Mouse (Mus musculus): ENCODE measurements around the gene Flna.
A peak's percentile ranks its signal among the peaks of the same experiment; 100 is the strongest.
"Not testable (repeated sequence)": the region's sequence is repeated elsewhere in the genome, so short reads cannot be mapped to it uniquely, and the experiment has no call there.

The Flna gene

DNA sequence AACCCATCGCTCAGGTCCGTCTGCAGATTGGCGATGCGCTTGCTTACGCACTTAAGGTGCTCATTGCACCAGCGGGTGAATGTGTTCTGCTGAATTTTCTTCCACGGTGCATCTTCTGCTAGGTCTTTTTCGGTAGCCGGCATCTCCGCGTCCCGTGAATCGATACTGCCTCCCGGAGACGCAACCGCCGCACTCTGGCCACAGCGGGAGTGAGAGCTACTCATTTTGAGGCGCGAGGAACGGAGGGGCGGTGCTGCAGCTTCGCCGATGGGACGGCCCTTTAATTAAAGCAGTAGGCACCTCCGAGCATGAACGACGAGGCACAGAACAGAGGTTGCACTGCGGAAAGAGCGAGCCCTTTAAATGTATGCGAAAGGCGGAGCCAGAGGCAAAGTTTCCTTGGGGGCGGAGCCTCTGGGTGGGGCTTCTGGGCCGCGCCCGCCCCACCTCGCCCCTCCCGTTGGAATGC, 3.4 kb downstream of the Flna start:
- peak; percentile 93 for DNase-seq (ENCODE audit: low spot score)

DNA sequence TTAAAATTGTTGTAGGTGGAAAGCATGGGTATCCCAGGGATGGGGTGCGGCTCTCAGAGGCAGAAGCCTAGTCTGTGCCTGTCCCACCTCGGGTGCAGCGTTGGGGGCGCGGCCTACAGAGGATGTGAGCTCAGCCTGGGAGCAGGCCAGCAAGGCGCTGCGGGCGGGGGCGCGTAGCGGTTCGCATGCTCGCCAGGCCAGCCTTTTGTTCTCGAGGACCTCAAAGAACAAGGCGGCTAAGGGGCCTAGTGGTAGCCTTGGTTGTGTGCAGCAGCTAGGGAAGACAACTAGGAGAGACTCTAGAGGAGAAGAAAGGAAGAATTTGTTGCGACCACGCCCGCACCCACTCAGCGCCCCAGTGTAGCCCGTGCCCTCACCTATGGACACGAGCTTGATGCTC, 3.9 kb downstream of the Flna start:
- peak; percentile 83 for DNase-seq (ENCODE audit: low spot score)

- DNase-seq (ENCODE audit: low spot score) = no peak
Measured at GRCm38 (mm10) chrX:74245107-74245506, 4.5 kb downstream of the Flna start.

DNA sequence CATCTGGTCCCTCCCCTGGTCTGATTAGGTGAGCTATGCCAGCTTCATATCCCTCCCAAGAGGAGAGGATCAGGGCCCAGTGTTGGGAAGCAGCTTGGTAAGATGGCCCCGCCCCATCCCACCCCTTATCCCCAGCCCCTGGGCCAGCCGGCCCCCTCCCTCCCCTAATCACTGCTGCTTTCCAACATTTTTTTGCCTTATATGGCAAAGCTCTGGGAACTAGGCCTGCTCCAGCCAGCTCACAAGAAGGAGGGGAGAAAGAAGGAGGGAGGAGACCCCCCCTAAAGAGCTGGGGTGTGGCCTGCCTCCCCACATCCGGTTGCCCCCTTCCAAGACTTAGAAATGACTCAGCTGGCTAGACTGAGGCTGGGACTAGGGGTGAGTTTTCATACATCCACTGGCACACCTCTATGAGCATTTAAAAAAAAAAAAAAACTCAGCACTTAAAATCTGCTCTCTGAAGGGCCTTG, 5.0 kb downstream of the Flna start:
- peak; percentile 65 for DNase-seq (ENCODE audit: low spot score)

DNA sequence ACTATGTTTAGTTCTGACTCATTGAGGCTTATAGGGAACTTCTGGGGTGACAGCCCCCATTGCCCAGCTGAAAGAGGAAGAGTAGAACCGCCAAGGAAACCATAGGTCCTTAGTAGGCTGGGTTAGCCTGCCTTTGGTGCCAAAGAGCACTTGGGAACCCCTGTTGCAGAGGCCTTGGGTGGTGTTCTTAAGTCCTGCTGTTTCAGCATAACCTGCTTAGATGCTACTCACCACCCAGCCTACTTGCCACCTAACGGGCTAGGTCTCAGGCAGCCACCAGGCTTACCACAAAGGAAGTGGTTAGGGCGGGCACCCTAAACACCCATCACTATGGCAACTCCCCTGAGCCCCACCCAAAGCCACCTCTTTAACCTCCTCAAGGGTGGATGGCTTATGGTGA, 5.8 kb downstream of the Flna start:
- DNase-seq (ENCODE audit: low spot score) = no peak

DNA sequence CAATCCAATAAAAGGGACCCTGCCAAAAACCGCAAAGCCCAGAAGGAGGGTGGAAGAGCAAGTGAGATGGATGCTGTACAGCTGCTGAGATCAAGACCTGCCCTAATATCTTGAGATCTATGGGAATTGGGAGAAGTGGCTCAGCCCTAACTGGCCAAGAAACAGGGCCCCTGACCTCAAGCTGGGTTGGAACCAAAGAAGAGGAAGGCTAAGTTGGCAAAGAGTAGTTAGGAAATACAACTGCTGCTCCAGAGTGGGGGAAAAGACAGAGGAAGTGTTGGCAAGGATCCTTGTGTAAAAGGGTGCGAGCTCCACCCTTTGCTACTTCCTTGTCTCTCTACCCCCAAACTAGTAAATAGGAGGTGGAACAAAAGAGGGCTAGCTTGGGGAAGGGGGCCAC, 6.2 kb downstream of the Flna start:
- no peak for DNase-seq (ENCODE audit: low spot score)

DNA sequence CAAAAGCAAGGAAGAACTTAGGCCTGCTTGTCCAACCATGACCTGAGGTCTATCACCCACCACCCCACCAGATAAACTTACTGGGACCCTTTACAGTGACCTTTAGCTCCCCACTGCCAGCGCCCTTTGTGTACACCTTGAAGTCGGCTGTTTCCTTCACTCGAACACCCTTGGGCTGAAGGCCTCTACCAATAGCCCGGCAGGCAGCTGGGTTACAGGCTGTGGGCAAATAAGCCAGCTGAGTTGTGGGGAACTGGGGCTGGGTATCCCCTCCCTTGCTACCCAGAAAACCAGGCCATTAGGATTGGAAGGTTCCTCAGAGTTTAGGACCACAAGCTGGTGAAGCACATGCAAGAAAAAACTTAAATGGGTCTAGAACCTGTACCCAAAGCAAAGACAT, 9.3 kb downstream of the Flna start:
- DNase-seq (ENCODE audit: low spot score) = no peak

DNA sequence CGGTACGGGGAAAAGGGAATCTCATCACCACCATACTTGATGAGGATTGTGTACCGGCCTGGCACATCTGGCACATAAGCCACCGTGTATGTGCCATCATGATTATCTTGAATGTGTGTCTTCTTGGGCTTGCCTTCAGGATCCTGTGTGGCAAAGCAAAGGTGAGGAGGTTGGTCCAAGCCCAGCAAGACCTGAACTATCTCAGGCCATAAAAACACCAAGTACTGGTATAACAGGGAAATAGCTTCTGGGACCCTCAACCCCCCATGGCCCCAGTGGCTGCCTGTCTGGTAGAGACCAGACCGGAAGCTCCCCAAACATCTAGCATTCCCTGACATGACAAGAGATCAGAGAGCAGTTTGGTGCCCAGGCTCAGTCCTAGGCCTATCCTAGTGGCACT, 16.4 kb downstream of the Flna start:
- no peak for DNase-seq (ENCODE audit: low spot score)

DNA sequence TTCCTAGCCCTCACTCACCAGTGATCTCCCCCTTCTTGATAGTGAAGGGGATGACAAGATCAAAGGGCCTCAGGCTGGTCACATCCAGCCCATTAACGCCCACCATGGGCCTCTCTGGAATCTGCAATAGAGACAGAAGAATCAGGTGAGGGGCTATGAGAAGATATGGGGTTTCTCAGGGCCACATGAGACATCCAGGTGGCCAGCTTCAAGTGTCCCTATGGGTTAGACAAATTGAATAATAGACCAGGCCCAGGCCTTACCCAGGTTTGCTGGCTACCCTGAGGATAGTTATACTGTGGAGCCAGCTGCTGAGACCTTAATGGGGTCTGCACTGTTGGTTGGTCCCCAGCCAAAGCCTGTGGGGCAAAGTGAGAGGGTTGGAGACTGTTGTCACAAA, 19.6 kb downstream of the Flna start:
- DNase-seq (ENCODE audit: low spot score) = no peak

DNA sequence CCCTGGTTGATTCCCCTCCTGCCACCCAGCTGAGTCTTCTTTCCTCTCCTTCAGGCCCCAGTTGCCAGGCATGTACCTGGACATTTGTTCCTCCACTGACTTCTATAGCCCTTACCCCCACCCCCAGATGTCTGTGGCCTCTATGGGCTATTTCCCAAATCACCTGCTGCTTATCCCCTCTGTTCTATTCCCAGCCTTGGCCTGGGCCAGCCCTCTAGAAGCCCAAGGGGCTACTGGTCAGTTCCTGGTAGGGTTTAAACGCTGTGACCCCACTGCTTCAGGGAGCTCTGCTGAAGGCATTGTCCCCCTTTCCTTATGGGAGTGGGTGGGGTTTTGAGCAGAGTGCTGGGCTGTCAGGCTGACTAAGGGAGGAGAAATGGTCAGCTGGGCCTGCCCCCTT, 29.5 kb downstream of the Flna start:
- not testable (repeated sequence) for DNase-seq (ENCODE audit: low spot score)

GRCm38 (mm10) chrX:74219449-74219848, 30.2 kb downstream of the Flna start:
- DNase-seq (ENCODE audit: low spot score) = no peak

DNA sequence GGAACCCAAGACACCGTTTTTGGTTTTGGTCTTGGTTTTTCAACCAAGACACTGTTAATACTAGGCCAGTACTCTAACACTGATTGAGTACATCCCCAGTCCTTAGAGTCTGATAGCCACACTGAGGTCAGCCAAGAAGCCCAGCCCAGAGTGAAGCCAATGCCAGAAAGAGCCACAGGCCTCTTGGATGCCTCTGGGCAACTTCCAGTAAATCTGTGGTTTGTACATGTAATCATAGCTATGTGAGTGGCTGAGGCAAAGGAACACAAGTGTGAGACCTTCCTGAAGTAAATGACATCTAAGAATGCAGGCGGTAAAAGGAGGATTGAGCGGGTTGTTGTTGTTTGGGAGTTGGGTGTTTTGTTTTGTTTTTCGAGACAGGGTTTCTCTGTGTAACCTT, 31.1 kb downstream of the Flna start:
- DNase-seq (ENCODE audit: low spot score) = no peak

GRCm38 (mm10) chrX:74203556-74203955, 46.1 kb downstream of the Flna start:
- no peak for DNase-seq (ENCODE audit: low spot score)

GRCm38 (mm10) chrX:74176959-74177358, 72.7 kb downstream of the Flna start, which contains the start of gene Tktl1:
Gene Tktl1 (plus strand): TSS chrX:74177259.
- no peak for DNase-seq (ENCODE audit: low spot score)
